Mouse (Mus musculus) CH12.LX (cell line): ENCODE measurements around the gene Msantd1.

Source experiments
- CHD2 ChIP-seq: IDR thresholded peaks from 2 replicates; pipeline ENCODE4 v1.6.1; 2011; ENCODE audit warnings: low read length, improper control_type of control experiment
- CTCF ChIP-seq, 2 experiments: IDR thresholded peaks in 1 of 2; conservative IDR thresholded peaks in 1 of 2; 2 replicates each; pipeline ENCODE4 v1.5.1; 2011 to 2012; ENCODE audit warnings: low read depth in 2 of 2, low read length in 2 of 2, improper control_type of control experiment in 1 of 2, inconsistent platforms in 1 of 2, mild to moderate bottlenecking in 1 of 2, moderate library complexity in 1 of 2
- E2F4 ChIP-seq: IDR thresholded peaks from 2 replicates; pipeline ENCODE4 v1.6.1; 2011; ENCODE audit warnings: low read depth, low read length, improper control_type of control experiment; ENCODE audit not compliant: insufficient replicate concordance
- HCFC1 ChIP-seq: IDR thresholded peaks from 2 replicates; pipeline ENCODE4 v1.6.1; 2012; ENCODE audit warnings: low read depth, mild to moderate bottlenecking, inconsistent platforms, low read length, improper control_type of control experiment
- MXI1 ChIP-seq: IDR thresholded peaks from 2 replicates; pipeline ENCODE4 v1.6.1; 2011; ENCODE audit warnings: mild to moderate bottlenecking, low read depth, low read length, improper control_type of control experiment
- POLR2A ChIP-seq: IDR thresholded peaks from 2 replicates; pipeline ENCODE4 v1.6.1; 2011; ENCODE audit warnings: low read depth, mild to moderate bottlenecking, improper control_type of control experiment, low read length
- POLR2AphosphoS2 ChIP-seq: IDR thresholded peaks from 2 replicates; pipeline ENCODE4 v1.6.1; 2011; ENCODE audit warnings: low read depth, low read length, improper control_type of control experiment
- TBP ChIP-seq: conservative IDR thresholded peaks from 2 replicates; pipeline ENCODE4 v1.6.1; 2011; ENCODE audit warnings: low read depth, low read length, improper control_type of control experiment
- ZNF384 ChIP-seq: IDR thresholded peaks from 2 replicates; pipeline ENCODE4 v1.6.1; 2012; ENCODE audit warnings: low read depth, low read length, improper control_type of control experiment, inconsistent platforms

DNA sequence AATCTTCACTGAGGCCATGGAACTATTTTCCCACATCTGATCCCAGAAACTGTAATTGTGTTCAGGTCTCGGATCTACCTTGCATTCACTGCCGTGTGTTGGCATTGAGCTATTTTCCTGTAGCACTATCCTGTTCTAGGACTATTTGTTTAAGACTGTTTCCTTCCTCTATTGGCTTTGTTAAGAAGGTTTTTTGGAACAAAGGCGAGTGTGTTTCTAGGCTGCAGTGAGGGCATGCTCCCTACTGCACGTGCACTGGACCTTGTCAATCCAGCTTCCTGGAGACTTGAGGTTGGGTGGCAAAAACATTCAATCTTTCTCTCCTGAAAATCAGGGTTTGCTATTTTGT lies 24.6 kb downstream of the Msantd1 start:
- TF ChIP-seq POLR2A (no peak), E2F4 (no peak), CTCF (conservative IDR thresholded peaks at IDR 0.05 in 1 of 2, IDR thresholded peaks at IDR 0.05 in 1 of 2; ENCODE audit: low read depth in 2 of 2, low read length in 2 of 2) (no peak), CHD2 (no peak), TBP (no peak), HCFC1 (no peak), POLR2AphosphoS2 (no peak), ZNF384 (no peak), MXI1 (no peak)
